ENCODE assay signal across 19 mouse cellular contexts in the genomic region with DNA sequence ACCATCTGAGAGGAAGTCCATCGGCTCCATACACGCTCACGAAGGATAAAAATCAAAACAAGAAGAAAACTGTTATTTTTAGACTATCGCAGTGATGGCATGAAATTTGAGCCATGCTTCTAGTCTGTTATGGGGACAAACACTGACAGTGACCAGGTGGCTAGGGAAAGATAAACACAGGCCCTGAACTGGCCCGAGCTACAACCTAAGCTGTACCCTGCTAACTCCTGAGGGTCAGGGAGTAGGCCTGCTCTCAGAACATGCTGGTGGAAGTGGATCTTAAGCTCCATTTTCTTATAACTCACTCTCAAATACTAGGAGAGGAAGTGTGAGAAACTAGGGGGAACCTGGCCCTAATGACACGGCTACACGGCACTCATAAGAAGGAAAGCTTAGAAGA.
"Had no signal": no experiment of that assay in that cellular context is flagged by ENCODE, and none has a peak within 500 bp of the region (broad histone marks: within the 10 kb centered on the region; RNA-seq: fewer than 3 reads in every experiment).

No protein-coding gene starts in this region.

- H3K4me1 ChIP-seq: neural tube, embryonic 15.5 days had no signal

- ATAC-seq: liver, postnatal 0 days; lung, postnatal 0 days had no signal

- H3K27ac ChIP-seq: limb, embryonic 15.5 days; liver, embryonic 14.5 days; macrophage; neural tube, embryonic 12.5 days; neural tube, embryonic 15.5 days had no signal

- H3K9ac ChIP-seq: limb, embryonic 15.5 days; liver, embryonic 14.5 days; liver, postnatal 0 days; lung, embryonic 14.5 days; neural tube, embryonic 12.5 days; neural tube, embryonic 15.5 days had no signal

- DNase-seq: kidney, adult 11 months; kidney, adult 8-10 months; kidney, postnatal 14 days; kidney, postnatal 4 days; layer of hippocampus, adult 9-11 months; liver, postnatal 0 days; lung, embryonic 14.5 days; midbrain, embryonic 14.5 days; retina, postnatal 1 day; right cerebral cortex, postnatal 25 days; thymus, postnatal 25 days had no signal

- H3K4me3 ChIP-seq: limb, embryonic 15.5 days; neural tube, embryonic 12.5 days; neural tube, embryonic 15.5 days had no signal

- H3K36me3 ChIP-seq: limb, embryonic 15.5 days; neural tube, embryonic 12.5 days; neural tube, embryonic 15.5 days had no signal

- H3K9me3 ChIP-seq: limb, embryonic 15.5 days; neural tube, embryonic 12.5 days; neural tube, embryonic 15.5 days had no signal

- H3K27me3 ChIP-seq: limb, embryonic 15.5 days; neural tube, embryonic 12.5 days; neural tube, embryonic 15.5 days had no signal

- H3K4me2 ChIP-seq: limb, embryonic 15.5 days; liver, embryonic 11.5 days; lung, embryonic 14.5 days; midbrain, embryonic 11.5 days; neural tube, embryonic 12.5 days; neural tube, embryonic 15.5 days had no signal
